Mouse (Mus musculus) embryonic facial prominence, embryonic 13.5 days (tissue): ENCODE measurements around the gene Tbc1d15. TPM values are rescaled to one million over a fixed set of nuclear protein-coding genes. Genes with fewer than 3 reads are reported as not detected.

Experiments used
- ATAC-seq: fragments of 200-750 bp; cut with Nextera tagmentation; 2 replicates; pipeline ENCODE4 v1.8.0; 2017; ENCODE audit warnings: low read depth; ENCODE audit not compliant: insufficient number of reproducible peaks, insufficient read depth, low FRiP score, low TSS enrichment
- H3K27ac ChIP-seq: fragments of 300-500 bp; sonication (generic); 2 replicates; pipeline ENCODE4 v1.5.1; 2015; ENCODE audit warnings: moderate library complexity, mild to moderate bottlenecking, inconsistent platforms
- H3K27me3 ChIP-seq: fragments of 300-500 bp; sonication (generic); 2 replicates; pipeline ENCODE4 v1.6.1; 2015; ENCODE audit warnings: mild to moderate bottlenecking, inconsistent platforms
- H3K36me3 ChIP-seq: fragments of 300-500 bp; sonication (generic); 2 replicates; pipeline ENCODE4 v1.6.1; 2015; ENCODE audit warnings: mild to moderate bottlenecking, inconsistent platforms
- H3K4me1 ChIP-seq: fragments of 300-500 bp; sonication (generic); 2 replicates; pipeline ENCODE4 v1.6.1; 2015; ENCODE audit warnings: inconsistent platforms
- H3K4me2 ChIP-seq: fragments of 300-500 bp; sonication (generic); 2 replicates; pipeline ENCODE4 v1.6.1; 2015; ENCODE audit warnings: moderate library complexity, mild to moderate bottlenecking, inconsistent platforms
- H3K4me3 ChIP-seq: fragments of 300-500 bp; sonication (generic); 2 replicates; pipeline ENCODE4 v1.5.1; 2015; ENCODE audit warnings: mild to moderate bottlenecking, inconsistent platforms
- H3K9ac ChIP-seq: fragments of 300-500 bp; sonication (generic); 2 replicates; pipeline ENCODE4 v1.6.1; 2015; ENCODE audit warnings: mild to moderate bottlenecking, inconsistent platforms
- H3K9me3 ChIP-seq: fragments of 300-500 bp; sonication (generic); 2 replicates; pipeline ENCODE4 v1.6.1; 2016; ENCODE audit warnings: inconsistent platforms
- WGBS: fragments of 180-500 bp; shearing (Covaris S2); methylation state at CpG from one replicate; pipeline ENCODE4 v1.1.7; 2015; ENCODE audit warnings: mixed read lengths; 5-methylcytosine and 5-hydroxymethylcytosine counted together
- polyA plus RNA-seq: library from polyadenylated mRNA; unstranded; fragments of >200 nt; fragmentation: Nextera tagmentation; extraction: Ambion mirVana; gene quantifications from 2 replicates; pipeline ENCODE4 v1.2.1, GENCODE M21; 2015

Tbc1d15 gene
- polyA plus RNA-seq, result 49.0 and 57.0 TPM in 2 replicates

DNA sequence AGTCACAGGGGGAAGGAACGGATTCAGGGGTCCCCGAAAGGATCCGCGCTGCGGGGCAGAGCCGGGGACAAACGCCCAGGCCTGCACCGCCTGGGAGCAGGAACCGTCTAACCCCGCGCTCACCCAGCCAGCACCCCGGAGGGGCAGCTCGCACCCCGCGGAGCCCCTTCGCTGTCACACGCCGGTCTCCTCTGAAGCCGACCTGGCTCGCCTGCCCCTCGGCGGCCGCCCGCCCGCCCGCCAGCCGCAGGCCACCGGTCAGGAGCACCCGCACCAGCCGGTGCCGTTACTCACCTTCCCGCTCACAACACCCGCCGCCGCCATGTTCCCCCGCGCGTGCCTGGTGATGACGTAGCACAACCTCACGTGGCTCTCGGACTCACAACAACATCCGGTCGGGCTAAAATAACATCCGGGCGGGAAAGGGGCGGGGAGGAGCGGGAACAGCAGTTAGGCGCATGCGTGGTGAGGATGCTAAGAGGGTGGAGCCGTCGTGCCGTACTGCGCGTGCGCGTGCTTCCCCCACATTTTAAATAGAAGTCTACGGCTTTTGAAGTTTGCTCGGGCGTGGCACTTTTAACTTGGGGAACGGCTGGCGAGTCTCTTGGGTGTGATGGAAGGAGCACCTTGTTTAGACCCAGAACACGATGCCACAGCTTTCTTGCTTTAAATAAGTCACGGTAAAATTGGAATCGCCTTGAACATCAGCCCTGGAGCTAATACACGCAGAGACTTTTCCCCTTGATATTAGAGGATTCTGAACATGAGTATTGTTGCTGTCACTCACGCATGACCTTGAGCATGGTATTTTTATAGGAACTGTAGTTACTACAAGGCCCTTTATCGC lies at the start of gene Tbc1d15:
Gene Tbc1d15 (minus strand): TSS at position 380 of the 847 bp plus-strand sequence.
- WGBS, result under 1% methylated on average over 66 of the region's 67 CpGs
- H3K9ac ChIP-seq, result peak within 1 kb of the TSS; percentile 90
- peak within 1 kb of the TSS; percentile 96 for H3K4me3 ChIP-seq
- no peaks in the 10 kb centered on the region for H3K27me3 ChIP-seq
- peaks cover 29% of the 10 kb centered on the region for H3K4me1 ChIP-seq
- no peaks in the 10 kb centered on the region for H3K36me3 ChIP-seq
- H3K9me3 ChIP-seq, result no peaks in the 10 kb centered on the region
- peak; percentile 97 for ATAC-seq
- peak within 1 kb of the TSS; percentile 80 for H3K27ac ChIP-seq
- H3K4me2 ChIP-seq, result peak within 1 kb of the TSS; percentile 80

DNA sequence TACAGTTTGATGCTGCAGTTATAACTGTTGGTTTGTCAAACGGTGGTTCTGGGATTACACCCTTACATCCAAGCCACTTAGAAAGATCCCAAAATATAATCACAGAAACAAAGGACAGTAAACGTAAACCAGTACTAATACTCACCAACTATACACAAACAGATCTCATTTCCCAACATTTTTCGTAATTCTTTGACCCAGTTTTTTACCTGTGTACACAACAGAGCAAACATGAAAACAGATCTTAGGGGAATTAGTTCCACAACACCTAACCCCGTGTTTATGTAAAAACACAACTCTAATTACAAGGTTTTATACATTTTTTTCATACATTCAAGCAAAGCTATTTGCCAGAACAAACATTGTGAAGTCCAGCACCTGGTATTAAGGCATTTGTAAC lies 47.4 kb upstream of the Tbc1d15 start:
- H3K9ac ChIP-seq, result no peak overlapping the region
- H3K36me3 ChIP-seq, result peaks cover 51% of the 10 kb centered on the region
- H3K27me3 ChIP-seq, result no peaks in the 10 kb centered on the region
- 0 out of 2 replicates have a peak, but pooled peaks cover 1% of the 10 kb centered on the region for H3K9me3 ChIP-seq
- 86% methylated on average over 4 of the region's 4 CpGs for WGBS
- no peak overlapping the region for H3K4me2 ChIP-seq
- ATAC-seq, result no peak
- no peaks in the 10 kb centered on the region for H3K4me1 ChIP-seq
- H3K27ac ChIP-seq, result no peak overlapping the region
- no peak overlapping the region for H3K4me3 ChIP-seq

DNA sequence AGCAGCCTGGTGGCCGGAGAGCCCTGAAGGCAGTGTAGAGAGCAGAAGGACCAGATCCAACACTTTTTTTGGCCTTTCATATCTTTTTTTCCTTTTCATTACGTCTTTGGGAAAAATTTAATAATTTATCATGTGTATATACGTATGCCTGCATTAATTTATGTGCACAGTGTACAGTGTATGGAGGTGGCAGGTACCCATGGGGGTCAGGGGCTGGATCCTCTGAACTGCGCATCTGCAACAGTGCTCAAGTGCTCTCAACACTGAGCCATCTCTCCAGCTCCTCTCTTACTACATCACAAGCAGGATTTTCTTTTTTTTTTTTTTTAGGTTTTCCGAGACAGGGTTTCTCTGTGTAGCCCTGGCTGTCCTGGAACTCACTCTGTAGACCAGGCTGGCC lies 46.3 kb upstream of the Tbc1d15 start:
- Histone ChIP-seq H3K4me2 (no peak overlapping the region), H3K27ac (no peak overlapping the region), H3K27me3 (no peaks in the 10 kb centered on the region), H3K4me1 (no peaks in the 10 kb centered on the region), H3K4me3 (no peak overlapping the region), H3K36me3 (peaks cover 60% of the 10 kb centered on the region), H3K9ac (no peak overlapping the region), H3K9me3 (no peaks in the 10 kb centered on the region)
- ATAC-seq, result no peak
- WGBS, result 96% methylated on average over 5 of the region's 5 CpGs

DNA sequence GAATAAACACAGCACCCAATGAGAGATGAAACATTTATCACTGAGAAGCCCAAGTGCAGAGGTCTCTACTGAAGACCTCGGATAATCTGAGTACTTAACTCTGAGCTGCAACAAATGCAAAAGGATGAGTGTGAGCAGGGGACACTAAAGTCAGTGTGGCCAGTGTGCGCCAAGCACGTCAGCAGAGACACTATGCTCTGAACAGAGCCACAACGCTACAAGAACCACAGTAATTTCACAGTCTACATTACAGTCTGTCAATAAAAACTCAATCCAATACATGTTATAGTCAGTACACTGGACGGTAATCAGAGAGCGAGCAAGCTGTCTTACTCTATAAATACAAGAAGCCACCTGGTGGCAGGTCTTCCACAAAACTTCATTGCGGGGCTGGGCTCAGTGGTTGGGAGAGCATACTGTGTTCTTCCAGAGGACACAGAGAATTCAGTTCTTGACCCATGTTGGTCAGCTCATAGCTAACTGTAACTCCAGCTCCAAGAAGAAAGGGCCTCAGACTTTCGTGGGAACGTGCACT lies 45.2 kb upstream of the Tbc1d15 start:
- H3K27me3 ChIP-seq, result no peaks in the 10 kb centered on the region
- H3K4me1 ChIP-seq, result no peaks in the 10 kb centered on the region
- no peak overlapping the region for H3K4me2 ChIP-seq
- no peak for ATAC-seq
- H3K27ac ChIP-seq, result no peak overlapping the region
- no peak overlapping the region for H3K4me3 ChIP-seq
- H3K36me3 ChIP-seq, result peaks cover 66% of the 10 kb centered on the region
- H3K9ac ChIP-seq, result no peak overlapping the region
- WGBS, result 79% methylated on average over 9 of the region's 9 CpGs
- no peaks in the 10 kb centered on the region for H3K9me3 ChIP-seq

DNA sequence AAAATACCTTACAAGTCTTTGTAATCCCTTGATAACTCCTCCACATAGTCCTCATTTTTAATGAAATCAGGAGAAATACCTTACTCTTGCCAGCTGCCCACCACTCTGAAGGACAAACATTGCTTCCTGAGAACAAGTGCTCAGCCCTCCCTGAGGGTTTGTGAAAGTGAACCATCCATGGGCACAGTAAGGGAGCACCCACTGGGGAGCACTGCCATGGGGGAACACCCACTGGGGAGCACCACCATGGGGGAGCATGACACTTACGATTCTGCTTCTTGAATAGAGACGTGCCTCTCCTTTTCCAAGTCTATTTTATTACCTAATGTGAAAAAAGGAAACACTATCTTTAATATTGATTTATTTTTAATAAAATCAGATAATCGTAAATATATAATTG lies 43.9 kb upstream of the Tbc1d15 start:
- no peak overlapping the region for H3K9ac ChIP-seq
- H3K27me3 ChIP-seq, result no peaks in the 10 kb centered on the region
- ATAC-seq, result no peak
- H3K9me3 ChIP-seq, result no peaks in the 10 kb centered on the region
- 97% methylated on average over 3 of the region's 3 CpGs for WGBS
- H3K4me3 ChIP-seq, result no peak overlapping the region
- H3K4me2 ChIP-seq, result no peak overlapping the region
- no peaks in the 10 kb centered on the region for H3K4me1 ChIP-seq
- H3K36me3 ChIP-seq, result peaks cover 65% of the 10 kb centered on the region
- H3K27ac ChIP-seq, result no peak overlapping the region

DNA sequence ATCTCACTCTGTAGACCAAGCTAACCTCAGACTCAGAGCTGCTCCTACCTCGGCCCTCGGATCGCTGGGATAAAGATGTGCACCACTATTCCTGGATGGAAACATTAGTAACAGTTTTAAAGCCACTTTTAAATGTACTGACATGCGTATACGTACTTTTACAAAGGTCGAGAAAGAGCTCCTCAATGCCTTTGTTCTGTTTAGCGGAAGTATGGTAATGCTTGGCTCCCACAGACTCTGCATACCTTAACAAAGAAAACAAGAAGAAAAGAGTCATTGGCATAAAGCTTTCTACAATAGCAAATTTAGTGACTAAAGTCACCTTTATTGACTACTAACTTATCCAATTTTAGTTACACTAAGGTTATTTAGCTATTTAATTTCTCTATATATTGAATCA lies 43.4 kb upstream of the Tbc1d15 start:
- ATAC-seq, result no peak
- Histone ChIP-seq H3K36me3 (peaks cover 65% of the 10 kb centered on the region), H3K27ac (no peak overlapping the region), H3K4me3 (no peak overlapping the region), H3K4me1 (no peaks in the 10 kb centered on the region), H3K4me2 (no peak overlapping the region), H3K27me3 (no peaks in the 10 kb centered on the region), H3K9ac (no peak overlapping the region), H3K9me3 (no peaks in the 10 kb centered on the region)
- WGBS, result 94% methylated on average over 7 of the region's 7 CpGs

DNA sequence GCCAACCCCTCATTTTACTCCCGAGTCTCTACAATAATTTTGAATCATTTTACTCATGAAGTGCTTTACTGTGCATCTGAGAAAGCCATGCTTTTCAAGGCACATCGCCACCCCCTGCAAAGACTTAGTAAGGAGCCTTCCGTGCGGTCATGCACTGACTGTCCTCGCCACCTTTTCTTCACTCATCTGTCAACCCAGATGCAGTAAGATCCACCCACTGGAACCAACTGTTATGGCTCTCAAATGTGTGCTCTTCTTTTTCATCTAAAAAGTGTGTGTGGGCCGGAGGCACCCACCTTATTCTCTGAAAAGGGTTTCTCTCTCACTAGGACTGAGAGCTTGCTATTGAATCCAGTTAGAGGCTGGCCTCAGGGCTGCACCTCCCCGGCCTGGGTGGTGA lies 42.7 kb upstream of the Tbc1d15 start:
- Histone ChIP-seq H3K4me3 (no peak overlapping the region), H3K9me3 (no peaks in the 10 kb centered on the region), H3K27ac (no peak overlapping the region), H3K9ac (no peak overlapping the region), H3K27me3 (no peaks in the 10 kb centered on the region), H3K4me2 (no peak overlapping the region), H3K4me1 (no peaks in the 10 kb centered on the region), H3K36me3 (peaks cover 64% of the 10 kb centered on the region)
- 91% methylated on average over 7 of the region's 7 CpGs for WGBS
- no peak for ATAC-seq

DNA sequence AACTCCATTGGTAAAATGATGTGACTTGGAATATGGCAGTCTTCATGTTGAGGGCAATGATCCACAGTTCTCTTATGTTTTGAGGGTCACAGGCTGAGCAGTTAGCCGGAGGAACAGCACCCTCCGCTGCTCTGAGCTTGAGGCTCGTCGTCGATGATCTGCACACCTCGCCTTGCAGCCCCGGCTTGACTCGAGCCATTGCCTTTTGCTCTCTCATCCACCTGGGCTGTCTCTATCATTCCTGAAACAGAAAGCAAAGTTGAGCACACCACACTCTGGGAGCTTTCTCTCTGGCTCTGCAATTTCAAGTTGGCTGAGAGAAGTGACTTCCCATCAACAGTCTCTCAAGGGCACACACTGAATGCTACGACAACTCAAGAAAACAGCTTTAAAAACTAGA lies 39.4 kb upstream of the Tbc1d15 start:
- no peak overlapping the region for H3K4me2 ChIP-seq
- no peak overlapping the region for H3K4me3 ChIP-seq
- no peak overlapping the region for H3K27ac ChIP-seq
- H3K36me3 ChIP-seq, result peaks cover 77% of the 10 kb centered on the region
- no peaks in the 10 kb centered on the region for H3K27me3 ChIP-seq
- no peak for ATAC-seq
- no peaks in the 10 kb centered on the region for H3K9me3 ChIP-seq
- no peak overlapping the region for H3K9ac ChIP-seq
- no peaks in the 10 kb centered on the region for H3K4me1 ChIP-seq
- WGBS, result 95% methylated on average over 9 of the region's 9 CpGs

DNA sequence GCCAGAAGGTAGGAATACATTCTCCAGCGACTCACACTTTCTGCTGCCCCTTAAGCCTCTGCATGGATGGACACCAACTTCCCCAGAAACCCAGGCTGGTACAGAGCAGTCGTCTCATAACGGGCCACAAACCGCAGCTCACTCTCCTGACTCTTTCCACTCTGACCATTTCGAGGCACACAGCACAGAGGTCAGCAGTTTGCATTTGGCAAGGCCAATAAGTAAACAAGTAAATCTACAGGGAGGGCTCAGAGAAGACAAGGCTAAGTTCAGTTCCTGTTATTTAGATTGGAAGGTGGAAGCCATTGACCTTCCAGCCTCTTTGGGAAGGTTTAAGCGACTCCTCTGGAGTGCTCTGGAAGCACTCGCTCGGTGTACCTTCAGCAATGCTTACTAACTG lies 37.6 kb upstream of the Tbc1d15 start:
- WGBS, result 91% methylated on average over 8 of the region's 8 CpGs
- peaks cover 67% of the 10 kb centered on the region for H3K36me3 ChIP-seq

DNA sequence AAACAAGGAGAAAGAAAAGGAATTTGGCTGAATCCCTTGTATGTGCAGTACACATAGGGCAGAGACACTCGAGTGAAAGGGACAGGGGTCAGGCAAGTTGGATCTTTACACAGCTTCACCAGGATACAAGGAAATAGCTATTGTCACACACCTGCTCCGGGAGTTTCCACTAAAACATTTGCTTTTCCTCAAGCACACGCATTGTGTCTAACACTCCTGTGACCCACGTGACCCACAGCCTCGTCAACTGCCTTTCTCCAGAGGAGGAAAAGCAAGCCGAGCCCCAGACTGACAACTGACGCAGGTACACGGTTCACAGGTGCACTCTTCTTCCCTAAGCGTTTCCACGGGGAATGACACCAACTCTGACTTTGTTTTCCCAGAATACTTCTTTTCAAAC lies 32.9 kb upstream of the Tbc1d15 start:
- H3K9ac ChIP-seq, result no peak overlapping the region
- WGBS, result 77% methylated on average over 10 of the region's 10 CpGs
- H3K27me3 ChIP-seq, result no peaks in the 10 kb centered on the region
- no peak overlapping the region for H3K4me2 ChIP-seq
- no peaks in the 10 kb centered on the region for H3K9me3 ChIP-seq
- no peak overlapping the region for H3K27ac ChIP-seq
- no peaks in the 10 kb centered on the region for H3K4me1 ChIP-seq
- peaks cover 27% of the 10 kb centered on the region for H3K36me3 ChIP-seq
- H3K4me3 ChIP-seq, result no peak overlapping the region
- ATAC-seq, result no peak

More for the DNA sequence above, 37.6 kb upstream of the Tbc1d15 start:
- Histone ChIP-seq H3K9ac (no peak overlapping the region), H3K9me3 (no peaks in the 10 kb centered on the region), H3K4me3 (no peak overlapping the region), H3K27ac (no peak overlapping the region), H3K4me2 (no peak overlapping the region), H3K27me3 (no peaks in the 10 kb centered on the region), H3K4me1 (no peaks in the 10 kb centered on the region)
- no peak for ATAC-seq

DNA sequence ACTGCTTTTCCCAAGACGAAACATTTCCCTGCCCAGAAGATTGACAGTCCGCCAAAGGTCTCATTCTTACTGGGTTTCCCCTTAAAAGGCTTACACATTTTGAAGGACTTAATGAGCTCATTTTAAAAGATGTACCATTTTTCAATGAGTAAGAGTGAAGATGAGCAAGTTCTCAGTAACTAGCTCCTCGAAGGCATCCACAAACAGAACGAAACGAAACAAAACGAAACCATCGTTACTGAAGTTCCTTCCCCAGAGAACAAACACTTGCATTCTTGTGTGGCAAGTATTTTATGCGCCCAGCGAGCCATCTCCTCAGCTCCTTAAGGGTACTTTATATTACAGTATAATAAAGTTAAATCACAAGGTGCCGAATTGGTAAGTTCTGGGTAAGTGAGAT lies 30.1 kb upstream of the Tbc1d15 start:
- H3K36me3 ChIP-seq, result peaks cover 6% of the 10 kb centered on the region
- ATAC-seq, result no peak
- no peaks in the 10 kb centered on the region for H3K27me3 ChIP-seq
- H3K4me1 ChIP-seq, result no peaks in the 10 kb centered on the region
- 88% methylated on average over 10 of the region's 10 CpGs for WGBS
- no peak overlapping the region for H3K4me3 ChIP-seq
- no peaks in the 10 kb centered on the region for H3K9me3 ChIP-seq
- H3K9ac ChIP-seq, result no peak overlapping the region
- H3K27ac ChIP-seq, result no peak overlapping the region
- no peak overlapping the region for H3K4me2 ChIP-seq

DNA sequence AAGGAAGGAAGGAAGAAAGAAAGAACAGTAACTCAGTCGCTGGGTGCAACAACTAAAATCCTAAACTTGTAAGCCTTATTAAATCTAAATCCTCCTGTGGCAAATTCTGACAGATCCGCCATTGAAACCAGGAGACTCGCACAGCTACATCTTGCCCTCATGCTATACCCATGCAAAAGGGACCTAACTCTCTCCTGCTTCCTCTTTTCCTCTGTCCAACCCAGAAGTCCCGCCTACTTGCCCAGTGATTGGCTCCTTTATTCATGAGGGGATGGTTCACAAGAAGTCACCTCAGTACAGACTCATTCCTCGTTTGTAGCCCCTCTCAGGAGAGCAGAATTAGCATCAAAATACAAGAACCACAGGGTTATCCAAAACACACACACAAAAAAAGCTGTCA lies 20.4 kb upstream of the Tbc1d15 start:
- Histone ChIP-seq H3K4me3 (no peak overlapping the region), H3K36me3 (no peaks in the 10 kb centered on the region), H3K4me2 (no peak overlapping the region), H3K9me3 (no peaks in the 10 kb centered on the region), H3K4me1 (no peaks in the 10 kb centered on the region), H3K27me3 (no peaks in the 10 kb centered on the region), H3K9ac (no peak overlapping the region), H3K27ac (no peak overlapping the region)
- 50% methylated on average over 5 of the region's 5 CpGs for WGBS
- no peak for ATAC-seq
